Mouse (Mus musculus): ENCODE measurements around the gene Bri3bp. TPM values are rescaled to one million over a fixed set of nuclear protein-coding genes. Genes with fewer than 3 reads are reported as not detected.

The Bri3bp gene
- polyA plus RNA-seq, 1 experiment from 2014 or later, result 35.7 TPM

- TF ChIP-seq CTCF (IDR thresholded peaks at IDR 0.05; ENCODE audit: low read depth), result no peak
- no peak overlapping the region for H3K9ac ChIP-seq (ENCODE audit: low read depth, low read length)
- H3K27ac ChIP-seq (ENCODE audit: low read depth, low read length), result no peak overlapping the region
- no peaks in the 10 kb centered on the region for H3K27me3 ChIP-seq (replicated peaks; ENCODE audit: control insufficient read depth, insufficient read depth, low read length)
- no peak for ATAC-seq
- no peaks in the 10 kb centered on the region for H3K9me3 ChIP-seq (ENCODE audit: control insufficient read depth)
- H3K4me1 ChIP-seq (replicated peaks; ENCODE audit: control insufficient read depth, insufficient read depth, low read length), result no peaks in the 10 kb centered on the region
- H3K4me2 ChIP-seq (replicated peaks; ENCODE audit: low read depth), result no peak overlapping the region
- H3K36me3 ChIP-seq (ENCODE audit: control insufficient read depth, insufficient read depth), result peaks cover 52% of the 10 kb centered on the region
- WGBS, result 93% methylated on average over 10 of the region's 10 CpGs
- no peak overlapping the region for H3K4me3 ChIP-seq (ENCODE audit: low read depth, low read length)
These were observed 49.7 kb downstream of the Bri3bp start for GRCm38 (mm10) chr5:125491107-125491506.

- peaks cover 44% of the 10 kb centered on the region for H3K36me3 ChIP-seq (ENCODE audit: control insufficient read depth, insufficient read depth)
- H3K9ac ChIP-seq (ENCODE audit: low read depth, low read length), result no peak overlapping the region
- no peak overlapping the region for H3K27ac ChIP-seq (ENCODE audit: low read depth, low read length)
- no peaks in the 10 kb centered on the region for H3K9me3 ChIP-seq (ENCODE audit: control insufficient read depth)
- ATAC-seq, result no peak
- TF ChIP-seq CTCF (IDR thresholded peaks at IDR 0.05; ENCODE audit: low read depth), result no peak
- no peak overlapping the region for H3K4me3 ChIP-seq (ENCODE audit: low read depth, low read length)
- WGBS, result 71% methylated on average over 17 of the region's 17 CpGs
- H3K4me1 ChIP-seq (replicated peaks; ENCODE audit: control insufficient read depth, insufficient read depth, low read length), result no peaks in the 10 kb centered on the region
- H3K27me3 ChIP-seq (replicated peaks; ENCODE audit: control insufficient read depth, insufficient read depth, low read length), result no peaks in the 10 kb centered on the region
- no peak overlapping the region for H3K4me2 ChIP-seq (replicated peaks; ENCODE audit: low read depth)
These were observed 51.2 kb downstream of the Bri3bp start for GRCm38 (mm10) chr5:125492379-125493092.

- Histone ChIP-seq H3K4me1 (replicated peaks; ENCODE audit: control insufficient read depth, insufficient read depth, low read length) (no peaks in the 10 kb centered on the region), H3K9me3 (ENCODE audit: control insufficient read depth) (no peaks in the 10 kb centered on the region), H3K4me2 (replicated peaks; ENCODE audit: low read depth) (no peak overlapping the region), H3K36me3 (ENCODE audit: control insufficient read depth, insufficient read depth) (peaks cover 44% of the 10 kb centered on the region), H3K4me3 (ENCODE audit: low read depth, low read length) (no peak overlapping the region), H3K27ac (ENCODE audit: low read depth, low read length) (no peak overlapping the region), H3K9ac (ENCODE audit: low read depth, low read length) (no peak overlapping the region), H3K27me3 (replicated peaks; ENCODE audit: control insufficient read depth, insufficient read depth, low read length) (no peaks in the 10 kb centered on the region)
- no peak for ATAC-seq
- 73% methylated on average over 5 of the region's 5 CpGs for WGBS
- TF ChIP-seq CTCF (IDR thresholded peaks at IDR 0.05; ENCODE audit: low read depth), result no peak
These were observed 51.7 kb downstream of the Bri3bp start for GRCm38 (mm10) chr5:125493093-125493423.

- Histone ChIP-seq H3K27me3 (replicated peaks; ENCODE audit: control insufficient read depth, insufficient read depth, low read length) (no peaks in the 10 kb centered on the region), H3K4me3 (ENCODE audit: low read depth, low read length) (no peak overlapping the region), H3K9ac (ENCODE audit: low read depth, low read length) (no peak overlapping the region), H3K9me3 (ENCODE audit: control insufficient read depth) (no peaks in the 10 kb centered on the region), H3K4me1 (replicated peaks; ENCODE audit: control insufficient read depth, insufficient read depth, low read length) (no peaks in the 10 kb centered on the region), H3K27ac (ENCODE audit: low read depth, low read length) (no peak overlapping the region), H3K4me2 (replicated peaks; ENCODE audit: low read depth) (no peak overlapping the region), H3K36me3 (ENCODE audit: control insufficient read depth, insufficient read depth) (peaks cover 52% of the 10 kb centered on the region)
- TF ChIP-seq CTCF (IDR thresholded peaks at IDR 0.05; ENCODE audit: low read depth), result no peak
- ATAC-seq, result no peak
- 88% methylated on average over 10 of the region's 10 CpGs for WGBS
These were observed 54.3 kb downstream of the Bri3bp start for GRCm38 (mm10) chr5:125495655-125496054.

GRCm38 (mm10) chr5:125497821-125498600 is 56.6 kb downstream of the Bri3bp start:
- peaks cover 46% of the 10 kb centered on the region for H3K36me3 ChIP-seq (ENCODE audit: control insufficient read depth, insufficient read depth)
- no peak overlapping the region for H3K4me2 ChIP-seq (replicated peaks; ENCODE audit: low read depth)
- ATAC-seq, result 0 out of 2 replicates have a peak, but pooled peaks have one; percentile 25
- TF ChIP-seq CTCF (IDR thresholded peaks at IDR 0.05; ENCODE audit: low read depth), result peak; percentile 77
- H3K27me3 ChIP-seq (replicated peaks; ENCODE audit: control insufficient read depth, insufficient read depth, low read length), result no peaks in the 10 kb centered on the region
- peak overlapping the region; percentile 21; the same call in 1 of the 2 replicates for H3K27ac ChIP-seq (ENCODE audit: low read depth, low read length)
- H3K4me3 ChIP-seq (ENCODE audit: low read depth, low read length), result no peak overlapping the region
- H3K4me1 ChIP-seq (replicated peaks; ENCODE audit: control insufficient read depth, insufficient read depth, low read length), result no peaks in the 10 kb centered on the region
- no peak overlapping the region for H3K9ac ChIP-seq (ENCODE audit: low read depth, low read length)
- H3K9me3 ChIP-seq (ENCODE audit: control insufficient read depth), result no peaks in the 10 kb centered on the region
- 68% methylated on average over 12 of the region's 12 CpGs for WGBS

GRCm38 (mm10) chr5:125501505-125501904 is 60.1 kb downstream of the Bri3bp start:
- H3K27ac ChIP-seq (ENCODE audit: low read depth, low read length), result no peak overlapping the region
- no peak for ATAC-seq
- 88% methylated on average over 6 of the region's 6 CpGs for WGBS
- no peaks in the 10 kb centered on the region for H3K9me3 ChIP-seq (ENCODE audit: control insufficient read depth)
- no peaks in the 10 kb centered on the region for H3K27me3 ChIP-seq (replicated peaks; ENCODE audit: control insufficient read depth, insufficient read depth, low read length)
- H3K4me1 ChIP-seq (replicated peaks; ENCODE audit: control insufficient read depth, insufficient read depth, low read length), result no peaks in the 10 kb centered on the region
- no peak for TF ChIP-seq CTCF (IDR thresholded peaks at IDR 0.05; ENCODE audit: low read depth)
- H3K4me3 ChIP-seq (ENCODE audit: low read depth, low read length), result no peak overlapping the region
- H3K9ac ChIP-seq (ENCODE audit: low read depth, low read length), result no peak overlapping the region
- H3K36me3 ChIP-seq (ENCODE audit: control insufficient read depth, insufficient read depth), result peaks cover 55% of the 10 kb centered on the region
- no peak overlapping the region for H3K4me2 ChIP-seq (replicated peaks; ENCODE audit: low read depth)
